Mouse (Mus musculus) v-Abl transformed pro-B cells (cell line): ENCODE results near the gene Tagap1.
"Not testable (repeated sequence)": the region's sequence is repeated elsewhere in the genome, so short reads cannot be mapped to it uniquely, and the experiment has no call there.

Experiments
- in situ Hi-C, 2 experiments: fragments of 400-800 bp; cut with MboI; formaldehyde crosslinking; loops; one replicate each; pipeline ENCODE4 v1.15.1; 2025; ENCODE audit not compliant: unreplicated experiment in 2 of 2

Gene Tagap1

GRCm38 (mm10) chr17:6960776-6961175, at the start of gene Tagap1:
Gene Tagap1 (minus strand): TSS chr17:6961156.
- in situ Hi-C loops, result not testable (repeated sequence)

GRCm38 (mm10) chr17:7009901-7010300, 48.9 kb upstream of the Tagap1 start:
- in situ Hi-C loops, result not testable (repeated sequence)

- in situ Hi-C loops, result not testable (repeated sequence)
Measured at GRCm38 (mm10) chr17:7009440-7009839, 48.5 kb upstream of the Tagap1 start.

- in situ Hi-C loops, result not testable (repeated sequence)
Measured at GRCm38 (mm10) chr17:7008885-7009284, 47.9 kb upstream of the Tagap1 start.

- in situ Hi-C loops, result not testable (repeated sequence)
Measured at GRCm38 (mm10) chr17:7005646-7006045, 44.7 kb upstream of the Tagap1 start.

- in situ Hi-C loops, result not testable (repeated sequence)
Measured at GRCm38 (mm10) chr17:7003392-7003791, 42.4 kb upstream of the Tagap1 start.

GRCm38 (mm10) chr17:7001790-7002585, 41.0 kb upstream of the Tagap1 start:
- in situ Hi-C loops, result not testable (repeated sequence)

- in situ Hi-C loops, result not testable (repeated sequence)
Measured at GRCm38 (mm10) chr17:6997778-6998490, 37.0 kb upstream of the Tagap1 start.

GRCm38 (mm10) chr17:6996826-6997225, 35.9 kb upstream of the Tagap1 start:
- in situ Hi-C loops, result not testable (repeated sequence)

GRCm38 (mm10) chr17:6995504-6995903, 34.5 kb upstream of the Tagap1 start:
- in situ Hi-C loops, result not testable (repeated sequence)

GRCm38 (mm10) chr17:6986118-6986517, 25.2 kb upstream of the Tagap1 start:
- in situ Hi-C loops, result not testable (repeated sequence)

- in situ Hi-C loops, result not testable (repeated sequence)
Measured at GRCm38 (mm10) chr17:6980144-6980543, 19.2 kb upstream of the Tagap1 start.

GRCm38 (mm10) chr17:6979380-6979779, 18.4 kb upstream of the Tagap1 start:
- in situ Hi-C loops, result not testable (repeated sequence)

- in situ Hi-C loops, result not testable (repeated sequence)
Measured at GRCm38 (mm10) chr17:6978287-6979248, 17.6 kb upstream of the Tagap1 start, which contains the start of gene Gm49721. Gene Gm49721 (plus strand): TSS chr17:6978904.

GRCm38 (mm10) chr17:6974985-6975384, 14.0 kb upstream of the Tagap1 start:
- in situ Hi-C loops, result not testable (repeated sequence)

- in situ Hi-C loops, result not testable (repeated sequence)
Measured at GRCm38 (mm10) chr17:6972836-6973396, 12.0 kb upstream of the Tagap1 start.

GRCm38 (mm10) chr17:6971238-6971637, 10.3 kb upstream of the Tagap1 start:
- in situ Hi-C loops, result not testable (repeated sequence)

- in situ Hi-C loops, result not testable (repeated sequence)
Measured at GRCm38 (mm10) chr17:6970334-6970733, 9.4 kb upstream of the Tagap1 start, which contains the start of gene Rnaset2b. Gene Rnaset2b (plus strand): TSS chr17:6970634.

GRCm38 (mm10) chr17:6967673-6968072, 6.7 kb upstream of the Tagap1 start:
- in situ Hi-C loops, result not testable (repeated sequence)

- in situ Hi-C loops, result not testable (repeated sequence)
Measured at GRCm38 (mm10) chr17:6965364-6965763, 4.4 kb upstream of the Tagap1 start.
